Mouse (Mus musculus): ENCODE results near the gene Fndc8. TPM values are rescaled to one million over a fixed set of nuclear protein-coding genes. Genes with fewer than 3 reads are reported as not detected.

The Fndc8 gene
- not detected for polyA plus RNA-seq (2014; fragmentation: Illumina TruSeq; extraction: RNeasy Lipid Tissue Mini Kit (QIAGEN cat#74804); ENCODE audit: low read depth, low replicate concordance)

DNA sequence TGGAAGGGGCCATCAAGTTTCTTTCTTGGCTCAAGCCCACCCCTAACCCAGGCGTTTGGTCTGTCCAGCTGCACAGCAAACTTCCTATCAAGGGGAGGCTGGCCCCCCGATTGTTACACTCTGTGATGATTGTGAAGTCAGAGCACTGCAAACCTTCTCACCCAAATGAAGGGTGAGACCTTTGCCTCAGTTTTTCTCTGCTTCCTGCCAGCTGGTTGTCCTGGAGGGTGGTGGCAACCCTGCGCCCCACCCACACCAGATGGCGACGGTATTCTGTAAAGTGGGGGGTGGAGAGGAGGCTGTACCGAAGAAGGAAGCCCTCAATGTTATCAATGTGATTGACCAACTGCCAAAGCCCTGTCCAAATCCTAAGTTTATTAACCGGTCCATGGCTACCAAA, at the start of gene Fndc8:
Fndc8 (plus strand) TSS at position 189 of the 400 bp plus-strand sequence.

GRCm38 (mm10) chr11:82871031-82871446, 20.9 kb upstream of the Fndc8 start, which contains the start of gene Rffl:
Gene Rffl, minus strand, starts transcription at chr11:82871210.

DNA sequence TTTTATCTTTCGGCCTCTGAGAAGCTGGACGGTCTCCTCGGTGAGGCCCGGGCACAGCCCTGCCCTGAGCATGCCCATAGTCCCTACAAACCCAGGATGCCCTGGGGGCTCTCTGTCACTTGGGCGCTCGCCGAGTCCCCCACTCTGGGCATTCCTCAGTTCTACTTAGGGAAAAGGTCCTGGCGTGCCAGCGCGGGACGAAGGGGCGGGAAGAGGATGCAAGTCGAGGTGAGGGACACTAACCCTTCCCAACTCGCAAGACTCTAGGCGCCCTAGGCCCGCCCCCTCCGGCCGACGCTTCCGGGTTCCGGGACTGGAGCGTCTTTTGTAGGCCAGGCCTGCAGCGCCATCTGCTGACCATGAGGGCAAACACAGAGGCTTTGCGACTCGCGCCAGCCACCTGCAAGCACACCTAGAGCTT, 1.6 kb upstream of the Fndc8 start, which contains the start of gene Rad51d:
Rad51d (minus strand) TSS at position 273 of the 421 bp plus-strand sequence.

GRCm38 (mm10) chr11:82907651-82908607, 16.0 kb downstream of the Fndc8 start, which contains the start of gene Nle1:
Gene Nle1, minus strand, starts transcription at chr11:82908411.

DNA sequence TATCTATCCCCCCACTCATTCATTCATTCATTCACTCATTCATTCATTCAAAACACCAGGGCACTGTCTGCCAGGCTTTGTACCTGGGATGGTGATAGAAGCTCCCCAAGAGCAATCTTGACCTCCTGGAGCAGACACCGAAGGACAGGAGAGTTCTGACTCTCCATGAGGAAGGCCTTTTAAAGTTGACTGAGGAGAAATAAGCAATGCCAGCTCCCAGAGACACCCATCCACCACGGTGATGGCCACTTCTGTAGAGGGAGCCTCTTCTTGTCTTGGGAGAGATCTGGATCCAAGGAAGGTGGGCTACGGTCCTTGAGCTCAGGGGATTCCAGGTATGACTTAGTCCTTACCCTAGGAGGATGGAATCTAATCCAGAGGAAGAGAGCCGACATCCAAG, 18.3 kb downstream of the Fndc8 start, which contains the start of gene Unc45b:
Unc45b (plus strand) TSS at position 301 of the 400 bp plus-strand sequence.

Other genes with a start within 250 kb of the Fndc8 start
- gene Cct6b, start 127.8 kb upstream of the Fndc8 start, polyA plus RNA-seq (2014; fragmentation: Illumina TruSeq; extraction: RNeasy Lipid Tissue Mini Kit (QIAGEN cat#74804); ENCODE audit: low read depth, low replicate concordance) = 1.2 TPM
- 18.5 TPM for gene Zfp830, start 127.8 kb upstream of the Fndc8 start, polyA plus RNA-seq (2014; fragmentation: Illumina TruSeq; extraction: RNeasy Lipid Tissue Mini Kit (QIAGEN cat#74804); ENCODE audit: low read depth, low replicate concordance)
- gene Lig3, start 111.0 kb upstream of the Fndc8 start, polyA plus RNA-seq (2014; fragmentation: Illumina TruSeq; extraction: RNeasy Lipid Tissue Mini Kit (QIAGEN cat#74804); ENCODE audit: low read depth, low replicate concordance) = 16.8 TPM
- gene Rffl, start 20.9 kb upstream of the Fndc8 start, polyA plus RNA-seq (2014; fragmentation: Illumina TruSeq; extraction: RNeasy Lipid Tissue Mini Kit (QIAGEN cat#74804); ENCODE audit: low read depth, low replicate concordance) = 7.7 TPM
- 7.1 TPM for gene Rad51d, start 1.5 kb upstream of the Fndc8 start, polyA plus RNA-seq (2014; fragmentation: Illumina TruSeq; extraction: RNeasy Lipid Tissue Mini Kit (QIAGEN cat#74804); ENCODE audit: low read depth, low replicate concordance)
- 6.9 TPM for gene Nle1, start 16.3 kb downstream of the Fndc8 start, polyA plus RNA-seq (2014; fragmentation: Illumina TruSeq; extraction: RNeasy Lipid Tissue Mini Kit (QIAGEN cat#74804); ENCODE audit: low read depth, low replicate concordance)
- gene Unc45b, start 18.4 kb downstream of the Fndc8 start, polyA plus RNA-seq (2014; fragmentation: Illumina TruSeq; extraction: RNeasy Lipid Tissue Mini Kit (QIAGEN cat#74804); ENCODE audit: low read depth, low replicate concordance) = 1.9 TPM
- gene Slfn5, start 59.2 kb downstream of the Fndc8 start, polyA plus RNA-seq (2014; fragmentation: Illumina TruSeq; extraction: RNeasy Lipid Tissue Mini Kit (QIAGEN cat#74804); ENCODE audit: low read depth, low replicate concordance) = 57.6 TPM
- 62.3 TPM for gene Slfn9, start 99.7 kb downstream of the Fndc8 start, polyA plus RNA-seq (2014; fragmentation: Illumina TruSeq; extraction: RNeasy Lipid Tissue Mini Kit (QIAGEN cat#74804); ENCODE audit: low read depth, low replicate concordance)
- gene Slfn8, start 128.7 kb downstream of the Fndc8 start, polyA plus RNA-seq (2014; fragmentation: Illumina TruSeq; extraction: RNeasy Lipid Tissue Mini Kit (QIAGEN cat#74804); ENCODE audit: low read depth, low replicate concordance) = 21.9 TPM
- 9.8 TPM for gene Slfn2, start 173.0 kb downstream of the Fndc8 start, polyA plus RNA-seq (2014; fragmentation: Illumina TruSeq; extraction: RNeasy Lipid Tissue Mini Kit (QIAGEN cat#74804); ENCODE audit: low read depth, low replicate concordance)
- 0.82 TPM for gene Slfn1, start 224.7 kb downstream of the Fndc8 start, polyA plus RNA-seq (2014; fragmentation: Illumina TruSeq; extraction: RNeasy Lipid Tissue Mini Kit (QIAGEN cat#74804); ENCODE audit: low read depth, low replicate concordance)

Data from adrenal gland, adult 10 weeks (tissue).